Mouse (Mus musculus) right cerebral cortex, postnatal 36 days (tissue): ENCODE measurements around the gene Mynn.
"Not testable (repeated sequence)": the region's sequence is repeated elsewhere in the genome, so short reads cannot be mapped to it uniquely, and the experiment has no call there.

ENCODE experiments used
- DNase-seq, 2 experiments: peaks; one replicate each; pipeline ENCODE4 v3.0.0; 2022; ENCODE audit warnings: low spot score in 2 of 2, mixed read lengths in 1 of 2

Mynn gene

DNA sequence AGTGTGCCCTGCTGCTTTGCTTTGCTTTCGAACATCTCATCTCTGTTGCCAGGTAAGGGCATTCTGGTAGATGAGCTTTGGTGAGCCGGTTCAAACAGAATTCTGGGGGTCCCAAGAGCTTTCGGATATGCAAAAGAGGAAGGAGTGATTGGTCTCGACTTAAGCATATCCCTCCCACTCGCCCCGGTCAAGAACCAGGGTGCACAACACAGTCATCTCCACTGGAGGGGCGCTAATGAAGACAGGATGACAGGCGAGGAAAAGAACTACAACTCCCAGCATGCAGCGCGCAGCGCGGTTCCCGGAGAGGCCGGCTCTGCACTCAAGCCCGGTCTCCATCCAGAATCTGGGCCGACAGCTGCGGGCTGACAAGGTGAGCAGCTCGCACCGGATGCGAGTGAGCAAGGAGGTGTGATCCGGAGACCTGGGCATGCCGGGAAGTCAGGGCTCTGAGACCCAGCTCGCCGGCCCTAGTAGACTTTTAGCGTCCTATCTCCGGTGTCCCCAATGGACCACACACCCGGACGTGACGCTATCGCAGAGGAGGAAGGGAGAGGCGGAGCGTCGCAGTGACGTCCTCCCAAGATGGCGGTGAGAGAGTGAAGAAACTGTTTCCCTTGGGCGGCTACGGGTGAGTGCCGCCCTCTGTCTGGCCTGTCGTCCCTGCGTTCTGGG, at the start of gene Mynn:
Gene Mynn, plus strand, starts transcription at position 1 of the 675 bp plus-strand sequence.
- DNase-seq = peak; percentile 96 to 97

GRCm38 (mm10) chr3:30553741-30554140, 48.1 kb upstream of the Mynn start:
- no peak for DNase-seq

- no peak for DNase-seq
Measured at GRCm38 (mm10) chr3:30560677-30561314, 41.1 kb upstream of the Mynn start.

- not testable (repeated sequence) for DNase-seq
Measured at GRCm38 (mm10) chr3:30566333-30566732, 35.5 kb upstream of the Mynn start.

- DNase-seq = no peak
Measured at GRCm38 (mm10) chr3:30573549-30573948, 28.3 kb upstream of the Mynn start.

DNA sequence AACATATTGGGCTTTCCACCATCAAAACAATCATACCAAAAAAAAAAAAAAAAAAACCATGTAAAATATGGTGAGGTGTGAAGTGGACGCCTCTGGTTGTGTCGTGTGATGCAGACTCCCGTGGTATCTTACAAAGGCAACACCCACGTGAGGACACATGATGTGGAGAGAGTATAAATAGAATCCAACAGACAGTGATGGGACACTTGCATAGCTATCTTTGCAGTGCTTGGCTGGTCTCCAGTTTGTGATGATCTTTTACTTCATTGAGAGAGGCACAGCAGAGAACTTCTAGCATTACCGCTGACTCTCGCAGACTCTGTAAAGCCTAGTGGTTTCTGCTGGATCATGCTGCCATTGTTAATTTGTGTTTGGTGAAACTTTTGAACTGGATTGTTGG, 13.0 kb upstream of the Mynn start:
- DNase-seq = no peak

DNA sequence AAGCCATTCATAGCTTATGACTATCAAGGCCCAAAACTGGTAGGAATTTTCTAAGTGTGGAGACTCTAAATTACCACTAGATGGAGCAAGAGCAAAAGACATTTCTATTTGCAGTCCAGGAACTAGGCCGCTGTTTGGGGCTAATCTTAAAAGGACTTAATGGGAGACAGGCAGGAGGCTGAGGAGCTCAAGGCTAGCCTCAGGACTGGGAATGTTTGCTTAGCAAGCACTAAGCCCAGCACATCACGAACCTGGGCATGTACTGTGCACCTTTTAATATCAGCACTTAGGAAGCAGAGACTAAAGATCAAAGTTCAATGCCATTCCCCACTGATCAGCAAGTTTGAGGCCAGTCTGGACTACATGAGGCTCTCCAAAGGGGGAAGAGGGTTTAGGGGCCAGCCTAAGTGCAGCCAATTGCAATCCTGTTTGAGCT, 9.4 kb upstream of the Mynn start:
- DNase-seq = no peak

GRCm38 (mm10) chr3:30593719-30594485, 8.0 kb upstream of the Mynn start:
- no peak for DNase-seq

- DNase-seq = peak in 1 of 2 experiments; percentile 38
Measured at GRCm38 (mm10) chr3:30595111-30595832, 6.6 kb upstream of the Mynn start.

DNA sequence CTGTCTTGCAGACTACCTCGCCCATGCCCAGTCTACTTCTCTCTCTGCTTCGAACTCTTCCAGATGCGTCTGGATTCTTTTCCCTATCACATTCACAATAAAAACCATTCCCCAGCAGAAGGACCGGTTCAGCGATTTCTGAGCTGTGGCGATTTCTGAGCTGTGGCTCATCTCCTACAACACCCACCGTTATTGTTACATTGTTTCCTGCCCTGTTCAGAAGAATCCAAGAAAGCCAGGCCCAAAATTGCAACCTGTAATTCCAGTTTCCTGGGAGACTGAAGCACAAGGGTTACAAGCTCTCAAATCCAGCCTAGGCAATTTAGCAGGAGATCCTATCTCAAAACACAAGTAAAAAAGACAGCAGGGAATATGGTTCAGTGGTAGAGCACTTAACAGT, 4.6 kb upstream of the Mynn start:
- no peak for DNase-seq

DNA sequence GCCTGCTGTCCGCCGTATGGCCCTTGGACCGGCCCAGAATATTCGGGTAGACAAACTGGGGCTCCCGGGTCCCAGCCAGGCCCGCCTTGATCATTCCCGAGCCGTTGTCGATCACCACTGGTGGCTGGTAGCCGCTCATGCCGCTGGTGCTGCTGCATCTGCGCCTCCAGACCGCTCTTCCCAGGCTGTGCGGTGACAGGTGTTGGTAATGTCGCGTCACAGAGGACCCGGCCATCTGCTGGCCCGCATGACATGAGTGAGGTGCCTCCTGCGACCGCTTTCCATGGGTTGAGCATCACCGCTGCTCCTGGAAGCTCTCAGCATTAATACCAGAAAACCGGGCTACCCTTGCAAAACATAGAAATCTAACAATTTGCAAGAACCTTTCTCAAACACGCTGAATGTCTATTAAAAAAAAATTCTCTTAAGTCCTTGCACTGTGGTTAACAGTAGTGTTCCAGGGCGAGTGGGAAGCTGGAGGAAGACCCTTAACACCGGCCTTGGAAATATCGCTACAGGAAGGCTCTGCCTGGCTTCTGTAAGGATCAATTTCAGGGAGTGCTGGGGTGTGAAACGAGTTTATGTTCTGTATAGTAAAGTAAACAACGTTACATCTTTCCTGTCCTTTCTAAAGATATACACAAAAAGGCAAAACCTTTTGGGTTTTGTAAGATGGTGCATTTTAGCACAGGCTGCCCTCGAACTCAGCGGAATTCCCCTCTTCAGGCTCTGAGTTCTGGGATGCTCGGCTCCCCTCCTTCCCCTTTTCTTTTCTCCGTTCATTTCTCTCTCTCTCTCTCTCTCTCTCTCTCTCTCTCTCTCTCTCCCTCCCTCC, 1.9 kb upstream of the Mynn start, which contains the start of gene Actrt3:
Gene Actrt3, minus strand, starts transcription at position 229 of the 835 bp plus-strand sequence.
- peak; percentile 37 to 38 for DNase-seq

GRCm38 (mm10) chr3:30600717-30601116, 1.1 kb upstream of the Mynn start:
- peak; percentile 18 to 26 for DNase-seq

GRCm38 (mm10) chr3:30601175-30601574, 690 bp upstream of the Mynn start:
- peak; percentile 80 to 82 for DNase-seq

GRCm38 (mm10) chr3:30601610-30602064, 228 bp upstream of the Mynn start:
- no peak for DNase-seq

DNA sequence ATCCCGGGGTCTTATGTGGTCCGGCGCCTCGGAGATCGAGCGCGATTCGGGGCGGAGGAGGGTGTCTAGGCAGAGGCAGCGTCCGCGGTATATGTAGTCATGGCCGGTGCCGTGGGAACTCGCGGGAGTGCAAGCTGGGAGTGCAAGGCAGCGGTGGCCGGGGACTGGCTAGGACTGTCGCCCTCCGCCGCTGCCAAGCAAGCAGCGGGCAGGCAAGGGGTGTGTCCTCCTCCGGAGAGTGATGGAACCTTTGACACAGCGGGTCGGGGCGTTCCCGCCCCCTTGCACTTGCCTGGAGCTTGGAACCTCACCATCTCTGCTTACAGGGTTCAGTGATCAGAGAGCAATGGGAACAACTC, 854 bp downstream of the Mynn start:
- DNase-seq = no peak

DNA sequence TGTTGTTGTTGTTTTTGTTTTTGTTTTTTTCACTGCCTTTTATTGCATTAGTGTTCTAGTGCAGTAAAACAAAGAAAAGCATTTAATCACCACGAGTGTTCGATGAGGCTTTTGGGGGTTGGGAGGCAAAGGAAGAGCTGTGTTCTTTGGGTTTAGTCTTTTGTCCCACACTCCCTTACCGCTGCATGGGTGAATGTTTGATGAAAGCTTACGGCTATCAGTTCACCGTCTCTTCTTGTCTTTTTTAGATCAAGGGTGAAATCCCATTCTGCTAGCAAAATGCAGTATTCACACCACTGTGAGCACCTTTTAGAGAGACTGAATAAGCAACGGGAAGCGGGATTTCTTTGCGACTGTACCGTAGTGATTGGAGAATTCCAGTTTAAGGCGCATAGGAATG, 1.4 kb downstream of the Mynn start:
- DNase-seq = no peak

GRCm38 (mm10) chr3:30608999-30609398, 7.1 kb downstream of the Mynn start:
- DNase-seq = no peak

DNA sequence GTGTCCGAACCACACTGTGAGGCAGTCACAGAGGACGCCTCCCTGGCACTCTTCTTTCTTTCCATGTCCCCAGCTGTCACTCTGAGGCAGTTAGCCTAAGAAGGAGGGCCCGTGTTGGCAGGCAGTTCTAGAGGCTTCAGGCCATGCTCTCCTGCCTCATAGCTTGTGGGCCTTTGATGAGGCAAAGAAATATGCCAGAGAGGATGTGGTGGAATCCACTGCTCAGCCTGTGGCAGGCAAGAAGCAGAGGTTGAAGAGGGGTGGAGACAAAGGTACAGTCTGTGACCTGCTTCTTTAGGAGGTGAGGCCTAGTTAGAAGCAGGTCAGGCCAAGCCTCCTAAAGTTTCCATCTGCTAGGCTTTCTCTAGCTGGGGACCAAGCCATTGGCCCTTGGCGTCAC, 9.1 kb downstream of the Mynn start:
- no peak for DNase-seq

GRCm38 (mm10) chr3:30620132-30620531, 18.3 kb downstream of the Mynn start:
- DNase-seq = no peak

DNA sequence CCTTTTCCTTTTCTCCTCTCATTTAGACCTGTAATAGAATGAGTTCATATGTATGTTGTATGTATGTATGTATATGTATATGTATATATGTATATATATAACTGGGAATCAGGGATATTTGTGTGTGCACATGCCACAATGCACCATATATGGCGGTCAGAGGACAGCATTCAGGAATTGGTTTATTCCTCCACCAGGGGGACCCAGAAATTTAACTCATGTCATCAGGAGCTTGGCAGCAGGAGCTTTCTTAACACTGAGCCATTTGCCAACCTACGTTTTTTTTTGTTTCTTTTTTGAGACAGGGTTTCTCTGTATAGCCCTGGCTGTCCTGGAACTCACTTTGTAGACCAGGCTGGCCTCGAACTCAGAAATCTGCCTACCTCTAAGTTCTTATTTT, 31.8 kb downstream of the Mynn start:
- DNase-seq = no peak

- no peak for DNase-seq
Measured at GRCm38 (mm10) chr3:30635629-30636028, 33.8 kb downstream of the Mynn start.
